Mouse (Mus musculus) ovary, adult 10 weeks (tissue): Measurements from ENCODE around the gene L2hgdh. TPM values are rescaled to one million over a fixed set of nuclear protein-coding genes. Genes with fewer than 3 reads are reported as not detected.

Experiments
- polyA plus RNA-seq: library from polyadenylated mRNA; stranded (reverse); fragments of 350-450 nt; fragmentation: Illumina TruSeq; extraction: RNeasy Lipid Tissue Mini Kit (QIAGEN cat#74804); gene quantifications from one replicate; pipeline ENCODE4 v1.2.3, GENCODE M21; 2014

L2hgdh gene
- polyA plus RNA-seq: 20.2 TPM

DNA sequence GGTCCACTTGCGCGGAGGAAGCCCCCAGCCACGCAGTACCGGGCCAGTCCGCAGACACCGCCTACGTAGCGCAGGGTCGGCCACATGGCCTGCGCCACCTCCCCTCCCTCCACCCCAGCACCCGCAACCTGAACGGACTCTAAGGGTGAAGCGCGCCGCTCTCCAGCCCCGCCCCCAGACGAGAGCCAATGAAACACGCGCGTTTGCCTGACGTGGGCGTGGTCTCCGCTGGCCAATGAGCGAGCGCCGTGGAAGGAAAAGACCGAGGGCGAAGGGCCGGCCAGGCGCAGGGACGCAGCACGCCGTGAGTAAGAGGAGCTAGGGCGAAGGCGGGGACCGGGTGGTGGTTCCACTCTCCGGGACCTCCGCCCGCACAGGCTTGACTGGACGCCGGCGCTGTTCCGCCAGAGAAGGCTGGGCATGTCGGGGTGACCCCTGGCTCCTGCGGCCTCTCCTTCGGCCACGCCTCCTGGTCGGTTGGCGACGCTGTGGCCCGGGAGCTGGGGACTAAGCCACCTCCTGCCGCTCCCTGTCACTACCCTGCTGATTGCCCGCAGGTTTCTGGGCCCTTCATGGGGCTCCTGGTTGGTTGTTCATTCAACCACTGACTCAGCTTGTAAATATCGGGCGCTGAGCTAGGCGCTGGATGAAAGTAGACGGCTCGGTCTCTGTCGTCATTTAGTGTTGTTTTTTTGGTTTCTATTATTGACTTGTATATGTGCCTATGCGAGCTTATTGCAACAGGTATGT is at the start of gene L2hgdh, which contains the start of gene Atp5s:
Gene L2hgdh (minus strand): TSS at position 163 of the 750 bp plus-strand sequence.
Gene Atp5s (plus strand): TSS at position 240 of the 750 bp plus-strand sequence.

GRCm38 (mm10) chr12:69681566-69682061 is 43.1 kb downstream of the L2hgdh start, which contains the start of gene Sos2:
TSS of gene Sos2 (minus strand) at chr12:69681852.

Other genes starting within 250 kb of the L2hgdh start
- 43.2 TPM for gene Vcpkmt, start 141.8 kb downstream of the L2hgdh start, polyA plus RNA-seq
- gene Sos2, start 43.0 kb downstream of the L2hgdh start, polyA plus RNA-seq: 110 TPM
- gene Atp5s, start 77 bp upstream of the L2hgdh start, polyA plus RNA-seq: 30.4 TPM
- gene Cdkl1, start 66.4 kb upstream of the L2hgdh start, polyA plus RNA-seq: 14.0 TPM
- gene Atl1, start 167.7 kb upstream of the L2hgdh start, polyA plus RNA-seq: 9.0 TPM
- 118 TPM for gene Map4k5, start 168.3 kb upstream of the L2hgdh start, polyA plus RNA-seq